Mouse (Mus musculus): ENCODE results near the gene Spata32.

Gene Spata32

GRCm38 (mm10) chr11:103201664-103202063, 16.6 kb downstream of the Spata32 start:
- peak; percentile 44 to 69 for DNase-seq

GRCm38 (mm10) chr11:103198911-103199803, 19.1 kb downstream of the Spata32 start:
- DNase-seq = peak in 1 of 2 experiments; percentile 12

GRCm38 (mm10) chr11:103198339-103198738, 19.9 kb downstream of the Spata32 start:
- no peak for DNase-seq

- no peak for DNase-seq
Observed at GRCm38 (mm10) chr11:103197340-103197739, 20.9 kb downstream of the Spata32 start.

GRCm38 (mm10) chr11:103195656-103196055, 22.6 kb downstream of the Spata32 start:
- DNase-seq = no peak

GRCm38 (mm10) chr11:103195236-103195635, 23.0 kb downstream of the Spata32 start:
- no peak for DNase-seq

- no peak for DNase-seq
Observed at GRCm38 (mm10) chr11:103193825-103194168, 24.4 kb downstream of the Spata32 start.

- DNase-seq = no peak
Observed at GRCm38 (mm10) chr11:103192956-103193824, 25.0 kb downstream of the Spata32 start.

- DNase-seq = no peak
Observed at GRCm38 (mm10) chr11:103192230-103192955, 25.8 kb downstream of the Spata32 start.

GRCm38 (mm10) chr11:103184891-103185290, 33.3 kb downstream of the Spata32 start:
- DNase-seq = peak in 1 of 2 experiments; percentile 70

- peak; percentile 91 to 95 for DNase-seq
Observed at GRCm38 (mm10) chr11:103181911-103182310, 36.3 kb downstream of the Spata32 start.

- no peak for DNase-seq
Observed at GRCm38 (mm10) chr11:103181349-103181748, 36.9 kb downstream of the Spata32 start.

- peak; percentile 77 to 85 for DNase-seq
Observed at GRCm38 (mm10) chr11:103180426-103180825, 37.8 kb downstream of the Spata32 start.

- no peak for DNase-seq
Observed at GRCm38 (mm10) chr11:103178748-103179147, 39.5 kb downstream of the Spata32 start.

GRCm38 (mm10) chr11:103177815-103178485, 40.3 kb downstream of the Spata32 start:
- DNase-seq = no peak

GRCm38 (mm10) chr11:103177216-103177615, 41.0 kb downstream of the Spata32 start:
- DNase-seq = no peak

- DNase-seq = no peak
Observed at GRCm38 (mm10) chr11:103176510-103176909, 41.7 kb downstream of the Spata32 start.

- DNase-seq = no peak
Observed at GRCm38 (mm10) chr11:103175688-103176442, 42.4 kb downstream of the Spata32 start.

GRCm38 (mm10) chr11:103174891-103175391, 43.3 kb downstream of the Spata32 start:
- DNase-seq = peak; percentile 37 to 50

- peak; percentile 57 to 64 for DNase-seq
Observed at GRCm38 (mm10) chr11:103174411-103174832, 43.8 kb downstream of the Spata32 start.

- peak; percentile 60 to 62 for DNase-seq
Observed at GRCm38 (mm10) chr11:103173771-103174344, 44.4 kb downstream of the Spata32 start.
